In the genomic region with DNA sequence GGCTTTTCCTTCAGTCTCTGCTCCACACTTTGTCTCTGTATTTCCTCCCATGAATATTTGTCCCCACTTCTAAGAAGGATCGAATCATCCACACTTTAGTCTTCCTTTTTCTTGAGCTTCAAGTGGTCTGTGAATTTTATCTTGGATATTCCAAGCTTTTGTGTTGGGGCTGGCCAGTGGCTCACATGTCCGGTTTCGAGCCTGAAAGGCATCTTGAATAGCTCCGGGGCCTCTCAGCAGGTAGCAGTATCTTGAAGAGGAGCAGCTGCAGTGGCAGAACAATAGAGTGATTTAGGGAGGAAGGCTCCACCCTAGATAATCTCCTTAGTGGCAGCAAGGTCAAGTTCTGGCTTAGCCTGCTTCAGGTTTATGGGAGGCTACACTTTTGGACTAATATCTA, we compare ENCODE assay signal across 7 mouse cellular contexts.
DNase-seq lines count a peak whose midpoint lies in the region; ATAC-seq and TF ChIP-seq lines count a peak whose summit lies in the region.
"Not testable (repeated sequence)": the region's sequence is repeated elsewhere in the genome, so short reads cannot be mapped to it uniquely, and the experiment has no call there.

No protein-coding gene starts in this region.

- peaks cover 25% of the 10 kb centered on the region for H3K9me3 ChIP-seq in ES-Bruce4 (replicated peaks; ENCODE audit: control insufficient read depth, insufficient read depth, low read length, poor library complexity, severe bottlenecking)
- H3K9me3 ChIP-seq in ES-E14 (ENCODE audit: control insufficient read depth, insufficient read depth, low read depth, low read length); midbrain, embryonic 11.5 days (ENCODE audit: control insufficient read depth, low read length): not testable (repeated sequence)

- H3K27ac ChIP-seq in ES-Bruce4 (ENCODE audit: insufficient read depth, low read length), result peak overlapping the region; percentile 87
- H3K27ac ChIP-seq in ES-E14 (ENCODE audit: insufficient read depth, low read depth, low read length, poor library complexity, severe bottlenecking), result peak overlapping the region; percentile 74; the same call in 1 of the 2 replicates
- H3K27ac ChIP-seq in midbrain, embryonic 11.5 days (ENCODE audit: low read depth, low read length), result not testable (repeated sequence)

- H3K4me1 ChIP-seq in ES-Bruce4 (ENCODE audit: control insufficient read depth, insufficient read depth, low read length); ES-E14 (ENCODE audit: control insufficient read depth in 2 of 2, insufficient read depth in 2 of 2, low read length in 2 of 2, poor library complexity in 1 of 2); midbrain, embryonic 11.5 days (ENCODE audit: control insufficient read depth, insufficient read depth, low read length): not testable (repeated sequence)

- not testable (repeated sequence) for H3K27me3 ChIP-seq in ES-Bruce4 (ENCODE audit: control insufficient read depth, insufficient read depth, low read length, poor library complexity, severe bottlenecking); midbrain, embryonic 11.5 days (ENCODE audit: control insufficient read depth, insufficient read depth, low read length)

- not testable (repeated sequence) for H3K36me3 ChIP-seq in ES-Bruce4 (ENCODE audit: control insufficient read depth, insufficient read depth, low read length, poor library complexity, severe bottlenecking); ES-E14 (ENCODE audit: control insufficient read depth, insufficient read depth, low read length, poor library complexity, severe bottlenecking); midbrain, embryonic 11.5 days (ENCODE audit: control insufficient read depth, insufficient read depth, low read length)

- H3K4me3 ChIP-seq in ES-Bruce4 (ENCODE audit: low read depth, low read length); ES-E14 (ENCODE audit: insufficient read depth in 1 of 2, low read depth in 1 of 2, low read length in 2 of 2, poor library complexity in 1 of 2, severe bottlenecking in 1 of 2); midbrain, embryonic 11.5 days (ENCODE audit: low read depth, low read length): not testable (repeated sequence)

- TF ChIP-seq POLR2A in ES-Bruce4 (IDR thresholded peaks at IDR 0.05; ENCODE audit: insufficient read depth, low read length), result not testable (repeated sequence)

- not testable (repeated sequence) for H3K9ac ChIP-seq in ES-Bruce4 (ENCODE audit: low read depth, poor library complexity, severe bottlenecking); ES-E14 (ENCODE audit: insufficient read depth, low read depth, low read length, poor library complexity, severe bottlenecking); midbrain, embryonic 11.5 days (ENCODE audit: low read length)

- 0 out of 2 replicates have a peak, but pooled peaks have one; percentile 30 for ATAC-seq in midbrain, embryonic 11.5 days (ENCODE audit: low FRiP score)

- DNase-seq in ES-CJ7 (ENCODE audit: low read depth, low spot score) (peak; percentile 95), ES-E14 (ENCODE audit: low read depth, low spot score) (peak; percentile 56), R1 (ENCODE audit: low read depth, low spot score) (peak; percentile 94), ZHBTc4 (ENCODE audit: low read depth, low spot score) (peak; percentile 91)
- peak; percentile 55 for DNase-seq in heart, adult 11 months
- DNase-seq in midbrain, embryonic 11.5 days (ENCODE audit: low spot score, missing footprints), result not testable (repeated sequence)

- not testable (repeated sequence) for H3K4me2 ChIP-seq in midbrain, embryonic 11.5 days

- TF ChIP-seq CTCF in ES-Bruce4 (IDR thresholded peaks at IDR 0.05; ENCODE audit: low read depth, low read length), result not testable (repeated sequence)

- WGBS in midbrain, embryonic 11.5 days, result 22% methylated on average over 4 of the region's 4 CpGs

- TF ChIP-seq EP300 in ES-Bruce4 (IDR thresholded peaks at IDR 0.05; ENCODE audit: insufficient read depth, low read depth, low read length), result peak; percentile 72

- in situ Hi-C loops in ES-E14 (cut with MboI; ENCODE audit: low sequenced_read_pairs in 2 of 2, unreplicated experiment in 2 of 2), result not testable (repeated sequence)
